Mouse (Mus musculus): ENCODE results near the gene Chga. TPM values are rescaled to one million over a fixed set of nuclear protein-coding genes. Genes with fewer than 3 reads are reported as not detected.

Gene Chga
- polyA plus RNA-seq, 1 experiment from 2014 or later = 9.2 TPM

- Histone ChIP-seq H3K4me3 (no peak overlapping the region), H3K4me1 (peaks cover 5% of the 10 kb centered on the region; the same call in 1 of the 2 replicates), H3K27me3 (ENCODE audit: poor library complexity, severe bottlenecking) (no peaks in the 10 kb centered on the region), H3K36me3 (replicated peaks) (peaks cover 11% of the 10 kb centered on the region), H3K27ac (no peak overlapping the region), H3K9me3 (no peaks in the 10 kb centered on the region)
- 81% methylated on average over 7 of the region's 7 CpGs for WGBS
- no peak for DNase-seq (ENCODE audit: extremely low spot score, low spot score)
Observed at GRCm38 (mm10) chr12:102568219-102568618, 13.4 kb downstream of the Chga start.

GRCm38 (mm10) chr12:102570111-102570510 is 15.3 kb downstream of the Chga start:
- peaks cover 5% of the 10 kb centered on the region; the same call in 1 of the 2 replicates for H3K4me1 ChIP-seq
- no peaks in the 10 kb centered on the region for H3K27me3 ChIP-seq (ENCODE audit: poor library complexity, severe bottlenecking)
- no peak for DNase-seq (ENCODE audit: extremely low spot score, low spot score)
- no peak overlapping the region for H3K4me3 ChIP-seq
- no peak overlapping the region for H3K27ac ChIP-seq
- H3K9me3 ChIP-seq = no peaks in the 10 kb centered on the region
- peaks cover 25% of the 10 kb centered on the region for H3K36me3 ChIP-seq (replicated peaks)
- 88% methylated on average over 13 of the region's 13 CpGs for WGBS

- peaks cover 25% of the 10 kb centered on the region for H3K36me3 ChIP-seq (replicated peaks)
- WGBS = 89% methylated on average over 5 of the region's 5 CpGs
- H3K27ac ChIP-seq = no peak overlapping the region
- H3K9me3 ChIP-seq = no peaks in the 10 kb centered on the region
- H3K27me3 ChIP-seq (ENCODE audit: poor library complexity, severe bottlenecking) = no peaks in the 10 kb centered on the region
- H3K4me1 ChIP-seq = peaks cover 5% of the 10 kb centered on the region; the same call in 1 of the 2 replicates
- no peak for DNase-seq (ENCODE audit: extremely low spot score, low spot score)
- H3K4me3 ChIP-seq = no peak overlapping the region
Observed at GRCm38 (mm10) chr12:102570734-102571133, 16.0 kb downstream of the Chga start.

GRCm38 (mm10) chr12:102571666-102572065 is 16.9 kb downstream of the Chga start:
- H3K27me3 ChIP-seq (ENCODE audit: poor library complexity, severe bottlenecking) = no peaks in the 10 kb centered on the region
- 89% methylated on average over 9 of the region's 9 CpGs for WGBS

GRCm38 (mm10) chr12:102573036-102573435 is 18.3 kb downstream of the Chga start:
- Histone ChIP-seq H3K4me3 (no peak overlapping the region), H3K36me3 (replicated peaks) (peaks cover 34% of the 10 kb centered on the region), H3K4me1 (peaks cover 5% of the 10 kb centered on the region; the same call in 1 of the 2 replicates), H3K27me3 (ENCODE audit: poor library complexity, severe bottlenecking) (no peaks in the 10 kb centered on the region), H3K9me3 (no peaks in the 10 kb centered on the region), H3K27ac (no peak overlapping the region)
- 86% methylated on average over 7 of the region's 7 CpGs for WGBS
- no peak for DNase-seq (ENCODE audit: extremely low spot score, low spot score)

More at GRCm38 (mm10) chr12:102571666-102572065, 16.9 kb downstream of the Chga start:
- Histone ChIP-seq H3K4me1 (peaks cover 5% of the 10 kb centered on the region; the same call in 1 of the 2 replicates), H3K9me3 (no peaks in the 10 kb centered on the region), H3K4me3 (no peak overlapping the region), H3K36me3 (replicated peaks) (peaks cover 28% of the 10 kb centered on the region), H3K27ac (no peak overlapping the region)
- DNase-seq (ENCODE audit: extremely low spot score, low spot score) = no peak

- WGBS = 85% methylated on average over 5 of the region's 5 CpGs
- Histone ChIP-seq H3K27ac (no peak overlapping the region), H3K36me3 (replicated peaks) (peaks cover 44% of the 10 kb centered on the region), H3K4me3 (no peak overlapping the region), H3K27me3 (ENCODE audit: poor library complexity, severe bottlenecking) (no peaks in the 10 kb centered on the region), H3K9me3 (no peaks in the 10 kb centered on the region), H3K4me1 (no peaks in the 10 kb centered on the region)
- no peak for DNase-seq (ENCODE audit: extremely low spot score, low spot score)
Observed at GRCm38 (mm10) chr12:102575541-102576329, 21.0 kb downstream of the Chga start.

GRCm38 (mm10) chr12:102576659-102577398 is 22.1 kb downstream of the Chga start:
- no peak overlapping the region for H3K27ac ChIP-seq
- peaks cover 43% of the 10 kb centered on the region for H3K36me3 ChIP-seq (replicated peaks)
- no peaks in the 10 kb centered on the region for H3K9me3 ChIP-seq
- 0 out of 2 replicates have a peak, but pooled peaks cover 5% of the 10 kb centered on the region for H3K4me1 ChIP-seq
- no peak for DNase-seq (ENCODE audit: extremely low spot score, low spot score)
- H3K27me3 ChIP-seq (ENCODE audit: poor library complexity, severe bottlenecking) = no peaks in the 10 kb centered on the region
- WGBS = 93% methylated on average over 10 of the region's 10 CpGs
- no peak overlapping the region for H3K4me3 ChIP-seq

GRCm38 (mm10) chr12:102579041-102579440 is 24.3 kb downstream of the Chga start:
- H3K36me3 ChIP-seq (replicated peaks) = peaks cover 34% of the 10 kb centered on the region
- H3K27ac ChIP-seq = no peak overlapping the region
- H3K27me3 ChIP-seq (ENCODE audit: poor library complexity, severe bottlenecking) = no peaks in the 10 kb centered on the region
- 0 out of 2 replicates have a peak, but pooled peaks cover 5% of the 10 kb centered on the region for H3K4me1 ChIP-seq
- peak; percentile 60 for DNase-seq (ENCODE audit: extremely low spot score, low spot score)
- H3K4me3 ChIP-seq = no peak overlapping the region
- WGBS = 72% methylated on average over 6 of the region's 6 CpGs
- H3K9me3 ChIP-seq = no peaks in the 10 kb centered on the region

GRCm38 (mm10) chr12:102581579-102582196 is 26.9 kb downstream of the Chga start:
- H3K4me3 ChIP-seq = no peak overlapping the region
- no peak for DNase-seq (ENCODE audit: extremely low spot score, low spot score)
- no peaks in the 10 kb centered on the region for H3K27me3 ChIP-seq (ENCODE audit: poor library complexity, severe bottlenecking)
- no peaks in the 10 kb centered on the region for H3K9me3 ChIP-seq
- H3K27ac ChIP-seq = no peak overlapping the region
- H3K36me3 ChIP-seq (replicated peaks) = peaks cover 38% of the 10 kb centered on the region
- WGBS = 82% methylated on average over 5 of the region's 5 CpGs
- H3K4me1 ChIP-seq = 0 out of 2 replicates have a peak, but pooled peaks cover 5% of the 10 kb centered on the region

- WGBS = 79% methylated on average over 11 of the region's 11 CpGs
- H3K27me3 ChIP-seq (ENCODE audit: poor library complexity, severe bottlenecking) = no peaks in the 10 kb centered on the region
- H3K9me3 ChIP-seq = no peaks in the 10 kb centered on the region
- H3K4me3 ChIP-seq = no peak overlapping the region
- H3K27ac ChIP-seq = no peak overlapping the region
- no peak for DNase-seq (ENCODE audit: extremely low spot score, low spot score)
- peaks cover 38% of the 10 kb centered on the region for H3K36me3 ChIP-seq (replicated peaks)
- 0 out of 2 replicates have a peak, but pooled peaks cover 5% of the 10 kb centered on the region for H3K4me1 ChIP-seq
Observed at GRCm38 (mm10) chr12:102582441-102582840, 27.7 kb downstream of the Chga start.

- H3K9me3 ChIP-seq = no peaks in the 10 kb centered on the region
- 91% methylated on average over 3 of the region's 3 CpGs for WGBS
- H3K4me3 ChIP-seq = no peak overlapping the region
- H3K27me3 ChIP-seq (ENCODE audit: poor library complexity, severe bottlenecking) = no peaks in the 10 kb centered on the region
- DNase-seq (ENCODE audit: extremely low spot score, low spot score) = no peak
- 0 out of 2 replicates have a peak, but pooled peaks cover 5% of the 10 kb centered on the region for H3K4me1 ChIP-seq
- no peak overlapping the region for H3K27ac ChIP-seq
- peaks cover 23% of the 10 kb centered on the region for H3K36me3 ChIP-seq (replicated peaks)
Observed at GRCm38 (mm10) chr12:102585390-102585789, 30.6 kb downstream of the Chga start.

GRCm38 (mm10) chr12:102586286-102586881 is 31.6 kb downstream of the Chga start:
- H3K27ac ChIP-seq = no peak overlapping the region
- DNase-seq (ENCODE audit: extremely low spot score, low spot score) = no peak
- 85% methylated on average over 9 of the region's 9 CpGs for whole genome bisulfite sequencing
- H3K4me3 ChIP-seq = no peak overlapping the region
- H3K36me3 ChIP-seq (replicated peaks) = peaks cover 23% of the 10 kb centered on the region
- H3K9me3 ChIP-seq = no peaks in the 10 kb centered on the region
- 0 out of 2 replicates have a peak, but pooled peaks cover 4% of the 10 kb centered on the region for H3K4me1 ChIP-seq
- no peaks in the 10 kb centered on the region for H3K27me3 ChIP-seq (ENCODE audit: poor library complexity, severe bottlenecking)
